Mouse (Mus musculus) cerebellum, adult 8-10 months (tissue): Measurements from ENCODE around the gene Cd164.

Source experiments
- DNase-seq: peaks from one replicate; pipeline ENCODE4 v3.0.0; 2022

Gene Cd164

DNA sequence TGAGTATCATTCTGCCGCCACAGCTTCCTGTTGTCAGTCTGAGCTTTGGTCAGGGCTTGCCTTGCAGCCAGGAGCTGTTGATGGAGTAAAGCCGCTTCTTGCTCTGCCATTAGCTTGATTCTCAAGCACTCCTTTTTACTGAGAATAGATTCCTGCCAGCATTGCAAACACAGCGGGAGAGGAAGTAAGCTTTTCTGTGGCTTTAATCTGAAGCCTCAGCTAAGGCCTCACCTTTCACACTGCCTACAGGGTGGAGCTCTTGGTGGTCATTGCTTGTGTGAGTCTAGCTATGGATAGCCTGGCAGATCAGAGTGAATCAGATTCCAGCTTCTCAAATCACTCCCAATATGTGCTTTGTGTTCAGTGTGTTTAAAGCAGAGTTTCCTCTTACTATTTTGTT is 33.1 kb downstream of the Cd164 start:
- no peak for DNase-seq

DNA sequence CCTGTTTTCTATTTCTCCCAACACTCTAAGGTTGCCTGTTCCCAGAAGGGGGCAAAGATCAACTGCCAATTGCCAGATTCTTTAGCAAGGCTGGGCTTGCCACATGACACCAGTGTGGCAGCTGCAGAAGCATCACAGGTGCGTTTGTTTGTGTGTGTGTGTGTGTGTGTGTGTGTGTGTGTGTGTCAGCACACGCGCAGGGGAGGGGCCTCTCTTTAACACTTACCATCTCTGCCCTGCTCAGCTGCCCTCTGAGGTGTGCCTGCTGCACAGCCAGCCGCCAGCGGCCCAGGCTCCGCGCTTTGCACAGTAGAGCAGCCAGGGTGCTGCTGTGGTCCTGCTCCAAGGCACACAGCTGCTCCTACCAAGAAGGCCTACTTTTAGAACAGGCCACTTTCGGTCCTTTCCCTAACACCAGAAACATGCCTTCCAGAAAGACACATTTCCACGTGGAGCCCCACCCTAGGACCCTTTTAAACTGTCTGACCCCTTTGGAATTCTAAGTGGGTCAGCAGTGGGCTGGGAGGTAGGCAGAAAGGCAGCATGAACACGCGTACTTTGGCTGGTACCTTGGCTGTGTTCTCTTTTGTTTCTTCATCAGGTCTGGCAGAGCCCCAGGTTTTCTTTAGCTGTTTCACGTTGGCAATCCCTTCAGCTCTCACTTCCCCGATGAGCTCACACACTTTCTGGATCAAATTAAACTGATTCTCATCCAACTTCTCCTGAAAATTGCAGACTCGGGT is 33.8 kb downstream of the Cd164 start:
- DNase-seq = no peak

DNA sequence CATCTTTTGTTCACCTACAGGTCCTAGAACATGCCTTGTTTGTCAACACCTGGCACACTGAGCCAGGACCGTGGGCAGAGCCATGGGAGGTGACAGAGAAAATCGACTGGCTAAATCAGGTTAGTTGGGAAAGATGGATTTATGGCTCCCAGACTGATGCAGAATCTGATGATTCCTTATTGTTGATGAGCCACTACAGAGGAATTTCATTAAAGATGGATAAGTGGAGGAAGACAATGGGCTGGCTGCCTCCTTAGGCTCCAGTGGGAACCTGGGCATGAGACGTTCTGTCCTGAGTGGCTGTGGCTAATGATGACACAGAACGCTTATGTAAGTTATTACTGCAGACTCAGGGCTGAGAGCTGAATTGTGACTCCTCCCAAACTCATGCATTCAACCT is 34.5 kb downstream of the Cd164 start:
- no peak for DNase-seq

DNA sequence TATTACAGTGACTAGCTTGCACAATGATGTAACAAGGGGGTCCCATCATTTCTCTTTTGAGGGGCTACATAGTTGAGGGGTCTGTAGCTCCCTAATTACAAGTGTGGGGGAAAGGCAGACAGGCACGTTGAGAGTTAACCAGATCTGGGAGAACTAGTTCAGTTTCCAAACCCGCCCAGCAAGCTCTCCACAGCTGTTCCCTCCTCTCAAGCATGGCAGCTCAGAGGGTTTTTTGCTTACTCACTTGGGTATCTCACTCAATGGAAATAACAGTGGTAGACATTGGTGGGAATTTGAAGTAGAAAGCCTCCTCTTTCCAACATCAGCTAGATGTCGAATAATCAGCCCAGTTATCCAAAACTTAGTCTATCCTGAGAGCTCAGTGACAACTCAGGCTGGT is 35.9 kb downstream of the Cd164 start:
- no peak for DNase-seq

DNA sequence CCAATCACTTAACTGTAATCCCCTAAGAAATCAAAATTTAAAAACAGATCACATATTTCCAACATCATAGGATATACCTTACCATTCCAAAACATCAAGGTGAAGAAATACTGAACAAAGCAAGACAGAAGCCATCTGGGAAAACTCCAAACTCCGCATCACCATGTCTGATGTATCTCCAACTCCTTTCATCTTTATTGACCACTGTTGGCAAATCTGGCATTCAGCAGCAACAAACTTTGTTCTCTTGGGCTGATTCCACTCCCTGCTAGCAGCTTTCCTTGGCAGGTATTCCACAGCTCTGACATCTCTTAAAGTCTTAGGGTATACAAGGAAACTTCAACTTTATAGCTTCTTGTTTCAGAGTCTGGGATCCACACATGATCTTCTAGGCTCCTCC is 39.2 kb downstream of the Cd164 start:
- DNase-seq = no peak

DNA sequence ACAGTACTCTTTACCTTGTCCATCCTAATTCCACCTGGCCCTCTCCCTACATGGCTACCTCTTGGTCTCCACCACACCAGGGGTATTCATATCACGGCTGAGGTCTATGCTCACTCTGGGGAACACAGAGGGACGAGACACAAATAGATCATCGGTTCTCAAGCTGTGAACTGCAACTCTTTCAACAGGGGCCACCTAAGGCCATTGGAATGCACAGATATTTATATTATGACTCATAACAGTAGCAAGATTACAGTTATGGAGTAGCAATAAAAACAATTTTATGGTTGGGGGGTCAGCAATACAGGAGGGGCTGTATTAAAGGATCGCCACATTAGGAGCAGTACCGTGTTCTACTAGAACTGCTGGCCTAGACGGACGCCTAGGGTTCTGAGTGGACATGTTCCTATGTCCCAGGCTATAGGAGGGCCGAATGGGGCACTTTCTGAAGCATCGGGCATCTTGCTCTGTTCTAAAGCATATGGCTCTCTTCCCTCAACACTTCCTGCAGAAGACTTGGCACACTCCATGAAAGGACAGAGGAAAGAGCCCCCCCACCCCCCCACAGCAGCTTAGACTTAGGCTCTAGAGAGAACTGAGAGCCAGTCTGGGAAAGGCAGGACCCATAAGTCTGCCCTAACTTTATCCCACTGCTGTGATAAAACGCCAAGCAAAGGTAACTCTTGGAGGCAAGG is 42.6 kb downstream of the Cd164 start:
- DNase-seq = no peak

DNA sequence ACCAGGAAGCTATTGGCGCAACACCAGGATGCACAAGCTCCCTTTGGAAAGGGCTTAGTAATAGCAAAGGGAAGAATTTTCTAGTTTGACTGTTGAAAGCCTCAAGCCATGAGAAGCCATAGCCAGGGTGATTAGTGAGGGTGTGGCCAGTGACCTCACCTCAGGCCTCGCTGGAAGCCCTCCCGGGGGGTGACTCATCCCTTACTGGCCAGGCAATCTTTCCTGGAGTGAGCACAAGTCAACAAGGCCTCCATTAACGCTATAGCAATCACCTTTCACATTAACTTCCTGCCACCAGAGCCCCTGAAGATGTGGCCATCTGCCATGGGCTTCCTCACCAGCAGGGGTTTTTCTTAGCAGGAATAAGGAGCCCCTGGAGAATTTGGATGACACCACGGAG is 45.9 kb downstream of the Cd164 start:
- DNase-seq = no peak

DNA sequence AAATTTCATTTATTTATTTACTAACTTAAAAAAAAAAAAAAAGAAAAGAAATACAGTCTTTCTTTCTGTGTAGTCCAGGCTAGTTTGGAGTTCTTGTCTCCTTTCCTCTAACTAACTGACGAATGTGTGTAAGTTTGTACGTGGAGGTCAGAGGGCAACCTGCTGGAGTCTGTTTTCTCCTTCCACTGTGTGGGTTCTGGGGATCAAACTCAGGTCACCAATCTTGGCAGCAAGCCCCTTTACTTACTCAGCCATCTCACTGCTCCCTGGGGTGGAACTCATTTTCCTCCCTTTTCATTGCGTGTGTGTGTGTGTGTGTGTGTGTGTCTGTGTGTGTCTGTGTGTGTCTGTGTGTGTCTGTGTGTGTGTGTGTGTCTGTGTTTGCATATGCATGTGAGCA is 49.1 kb downstream of the Cd164 start:
- no peak for DNase-seq

DNA sequence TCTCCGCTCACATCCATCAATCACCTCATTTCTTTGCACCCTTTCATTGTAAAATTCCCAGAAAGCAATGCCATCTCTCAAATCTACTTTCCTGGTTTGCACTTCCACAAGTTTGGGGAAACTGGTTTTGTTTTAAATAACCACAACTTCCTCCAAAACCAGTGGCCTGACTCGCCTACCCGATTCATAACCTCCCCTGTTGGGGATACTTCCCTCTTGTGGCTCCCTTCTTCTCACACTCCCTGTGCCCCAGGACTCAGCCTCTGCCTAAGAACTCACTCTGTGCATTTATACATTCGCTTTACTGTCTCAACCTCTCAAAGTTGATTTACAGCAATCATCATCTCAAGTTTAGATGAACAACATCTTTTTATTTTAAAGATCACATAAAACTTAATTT is 51.9 kb downstream of the Cd164 start:
- no peak for DNase-seq

DNA sequence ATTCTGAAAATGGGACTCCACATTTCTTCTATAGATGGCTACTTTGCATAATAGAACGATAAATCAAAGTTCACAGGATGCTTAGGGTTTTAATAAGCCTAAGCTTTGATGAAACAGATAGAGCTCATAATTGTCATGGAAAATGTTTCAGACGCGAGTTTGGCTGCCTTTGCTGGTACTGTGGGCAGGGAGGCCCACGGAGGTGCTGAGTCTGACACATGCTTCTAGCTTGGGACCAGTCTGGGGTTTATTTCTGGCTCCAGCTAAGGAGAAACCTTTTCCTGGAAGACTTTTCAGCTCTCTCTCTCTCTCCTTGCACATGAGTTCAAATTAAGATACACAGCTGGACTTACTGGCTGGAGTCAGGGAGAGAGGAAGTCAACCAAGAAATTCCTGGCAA is 53.1 kb downstream of the Cd164 start:
- no peak for DNase-seq

DNA sequence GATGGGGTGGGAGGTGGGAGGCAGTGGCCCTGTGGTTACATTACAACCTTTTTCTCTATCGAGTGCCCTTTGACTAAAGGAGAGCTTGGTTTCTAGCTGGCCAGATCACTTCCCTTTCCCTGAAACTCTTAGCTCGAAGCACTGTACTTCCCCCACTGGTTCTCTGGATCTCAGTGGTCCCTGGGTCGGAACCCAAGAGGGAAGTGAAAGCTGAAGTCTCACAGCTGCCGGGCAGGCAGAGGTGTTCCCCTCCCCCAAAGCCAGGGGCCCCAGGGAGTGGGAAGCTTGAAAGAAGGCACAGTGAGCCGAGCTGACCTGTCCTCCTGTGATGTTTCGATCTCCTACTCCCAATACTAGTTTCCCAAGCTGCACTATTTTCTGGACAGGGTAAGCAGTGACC is 54.0 kb downstream of the Cd164 start:
- no peak for DNase-seq

DNA sequence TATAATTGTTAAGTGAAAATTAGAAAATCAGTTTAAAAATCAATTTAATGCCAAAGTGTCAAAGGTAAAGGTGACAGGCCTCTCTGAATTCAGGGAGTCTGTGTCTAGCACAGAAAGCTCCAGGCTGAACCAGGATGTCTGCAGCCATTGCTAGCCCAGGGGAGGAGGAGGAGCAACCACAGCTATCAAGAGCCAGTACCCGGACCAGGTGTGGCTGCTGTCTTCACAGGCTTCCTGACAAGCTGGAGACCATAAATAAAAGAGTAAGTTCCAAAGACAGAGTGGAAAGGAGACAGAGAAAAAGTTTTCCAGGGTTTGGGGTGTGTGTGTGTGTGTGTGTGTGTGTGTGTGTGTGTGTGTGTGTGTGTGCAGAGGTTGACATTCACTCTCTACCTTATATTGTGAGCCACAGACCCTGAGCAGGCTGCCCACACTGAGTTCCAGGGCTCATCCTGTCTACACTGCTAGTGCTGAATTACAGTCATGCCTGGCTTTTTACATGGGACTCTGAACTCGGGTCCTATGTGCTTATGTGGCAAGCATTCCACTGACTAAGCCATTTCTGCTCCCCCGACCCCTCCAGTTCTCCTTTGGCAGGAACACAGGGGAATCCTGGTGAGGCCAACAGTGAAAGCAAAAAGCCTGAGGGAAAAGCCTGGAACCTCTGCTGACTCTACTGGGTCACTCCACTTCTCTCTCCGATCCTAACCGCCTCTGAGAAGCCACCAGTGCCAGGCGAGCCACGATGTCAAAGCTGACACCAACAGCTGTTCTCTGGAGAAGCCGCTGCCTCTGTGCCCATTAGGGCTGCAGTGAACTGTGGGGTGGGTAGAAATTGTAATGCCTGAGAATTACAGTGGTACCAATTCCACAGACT is 56.5 kb downstream of the Cd164 start:
- no peak for DNase-seq

DNA sequence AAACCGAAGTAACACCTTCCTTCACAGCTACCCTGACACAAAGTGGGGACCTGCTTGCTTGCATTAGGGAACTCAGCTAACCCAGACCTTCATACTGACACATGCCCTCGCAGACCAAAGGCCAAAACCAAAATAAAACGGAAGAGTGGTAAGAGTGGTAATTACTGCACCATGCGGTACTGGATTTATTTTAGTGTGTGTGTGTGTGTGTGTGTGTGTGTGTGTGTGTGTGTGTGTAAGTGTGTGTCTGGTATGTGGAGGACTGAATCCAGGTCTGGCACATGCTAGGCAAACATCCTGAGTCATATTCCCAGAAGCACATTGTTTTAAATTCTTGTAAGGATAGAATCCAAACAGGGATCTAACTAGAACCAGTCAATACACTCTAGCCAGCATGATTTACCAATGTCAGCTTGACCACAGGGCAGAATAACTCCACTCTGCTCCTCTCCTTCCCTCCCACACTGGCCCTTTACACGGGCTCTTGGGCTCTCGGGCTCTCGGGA is 57.2 kb downstream of the Cd164 start:
- no peak for DNase-seq

DNA sequence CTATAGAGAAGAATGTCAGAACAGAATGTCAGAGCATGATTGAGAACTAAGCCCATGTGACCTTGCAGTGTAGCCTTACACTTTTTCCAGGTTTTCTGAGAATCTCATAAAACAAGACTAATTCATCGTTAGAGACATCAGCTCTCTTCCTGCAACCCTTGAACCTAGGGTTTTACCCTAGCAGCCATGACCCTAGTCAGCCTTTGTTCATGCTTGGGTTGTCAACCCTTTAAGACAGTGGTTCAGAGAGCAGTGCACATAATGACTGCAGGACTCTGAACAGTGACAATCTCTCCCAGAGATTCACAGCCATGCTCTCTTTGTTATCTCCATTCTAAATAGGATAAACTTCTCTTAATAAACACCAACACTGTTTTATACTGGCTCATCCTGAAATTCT is 59.3 kb downstream of the Cd164 start:
- no peak for DNase-seq

DNA sequence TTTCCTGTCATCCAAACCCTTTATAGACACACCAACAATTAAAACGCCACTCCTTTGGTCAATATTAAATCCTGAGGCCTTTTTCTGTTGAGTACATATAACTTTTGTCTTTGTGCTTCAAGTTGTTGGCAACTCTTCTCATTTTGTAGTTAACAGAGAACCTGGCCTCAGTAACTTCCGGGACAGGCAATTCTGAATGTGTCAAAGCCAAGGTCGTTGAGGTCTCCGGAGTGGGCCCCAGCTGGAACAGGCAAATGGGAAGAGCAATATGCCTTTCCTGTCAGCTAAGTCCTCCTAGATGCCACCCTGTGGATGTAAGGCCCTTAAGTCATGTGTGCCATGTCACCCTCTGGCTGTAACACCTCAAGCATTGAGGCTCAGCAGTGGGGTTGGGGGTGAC is 61.2 kb downstream of the Cd164 start:
- DNase-seq = no peak
